Mouse (Mus musculus) E14TG2a.4 (cell line): ENCODE results near the gene Med14.

Source experiments
- CTCF ChIP-seq: conservative IDR thresholded peaks from 2 replicates; pipeline ENCODE4 v1.5.1; 2014; ENCODE audit warnings: low read length
- NANOG ChIP-seq: IDR thresholded peaks from 2 replicates; pipeline ENCODE4 v1.6.1; 2014; ENCODE audit warnings: borderline replicate concordance, low read length, mixed read lengths

- TF ChIP-seq CTCF (no peak), NANOG (no peak)
These were observed 116.2 kb downstream of the Med14 start for GRCm38 (mm10) chrX:12645531-12646304.
